Mouse (Mus musculus) small intestine, adult 10 weeks (tissue): ENCODE data around the gene Cacul1. TPM values are rescaled to one million over a fixed set of nuclear protein-coding genes. Genes with fewer than 3 reads are reported as not detected.

Experiments
- polyA plus RNA-seq: library from polyadenylated mRNA; stranded (reverse); fragments of 350-450 nt; fragmentation: Illumina TruSeq; extraction: RNeasy Lipid Tissue Mini Kit (QIAGEN cat#74804); gene quantifications from one replicate; pipeline ENCODE4 v1.2.3, GENCODE M21; 2014; ENCODE audit warnings: low replicate concordance

Cacul1 gene
- 75.6 TPM for polyA plus RNA-seq

DNA sequence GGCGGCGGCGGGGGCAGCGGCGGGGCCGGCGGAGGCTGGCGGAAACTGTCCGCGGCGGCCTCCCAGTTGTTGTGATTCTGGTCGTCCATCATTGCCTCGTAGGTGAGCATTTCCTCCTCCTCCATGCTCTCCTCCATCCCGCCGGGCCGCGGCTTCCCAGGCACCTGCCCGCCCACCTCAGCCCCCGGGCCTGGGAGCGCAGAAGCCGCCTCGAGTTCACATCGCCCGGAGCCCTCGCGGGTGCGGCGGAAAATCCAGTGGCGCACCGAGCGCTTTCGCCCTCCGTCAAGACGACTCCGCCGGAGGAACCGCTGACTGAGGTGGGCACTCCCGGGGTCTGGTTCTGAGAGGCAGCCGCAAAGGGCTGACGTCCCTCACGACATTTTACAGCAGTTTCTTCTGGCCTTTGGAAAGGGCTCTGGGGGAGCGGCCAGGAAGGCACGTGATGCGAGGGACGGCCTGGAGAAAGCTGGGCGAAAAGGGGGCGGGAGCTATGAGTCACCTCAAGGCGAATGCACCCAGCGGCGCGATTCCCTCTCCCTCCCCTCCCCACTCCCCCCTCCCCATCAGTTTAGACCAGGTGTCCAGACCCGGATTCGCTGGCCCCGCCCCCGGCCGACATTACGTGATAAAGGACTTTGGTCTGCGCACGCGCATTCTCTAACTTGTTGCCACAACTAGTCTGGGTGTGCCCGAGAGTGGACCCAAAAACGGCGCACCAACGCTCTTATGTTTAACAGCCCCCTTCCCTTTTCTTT is at the start of gene Cacul1:
TSS of gene Cacul1 (minus strand) at position 444 of the 758 bp plus-strand sequence.

Other genes with a start within 250 kb of the Cacul1 start
- gene Prlhr, start 112.7 kb downstream of the Cacul1 start, polyA plus RNA-seq, result not detected
- 1.4 TPM for gene Nanos1, start 175.0 kb upstream of the Cacul1 start, polyA plus RNA-seq
- gene Eif3a, start 209.6 kb upstream of the Cacul1 start, polyA plus RNA-seq, result 127 TPM
- gene Fam45a, start 230.6 kb upstream of the Cacul1 start, polyA plus RNA-seq, result 104 TPM